Mouse (Mus musculus) hindbrain, embryonic 11.5 days (tissue): Measurements from ENCODE around the gene Hint3. TPM values are rescaled to one million over a fixed set of nuclear protein-coding genes. Genes with fewer than 3 reads are reported as not detected.

ENCODE experiments used
- polyA plus RNA-seq: library from polyadenylated mRNA; unstranded; fragments of >200 nt; fragmentation: Nextera tagmentation; extraction: Ambion mirVana; gene quantifications from 2 replicates; pipeline ENCODE4 v1.2.1, GENCODE M21; 2014

Hint3 gene
- polyA plus RNA-seq, 1 experiment from 2014 or later: 20.2 TPM

Other genes starting within 250 kb of the Hint3 start
- 31.3 TPM in 2 replicates for gene Trmt11, start 28.9 kb downstream of the Hint3 start, polyA plus RNA-seq
- gene Ncoa7, start 173.7 kb upstream of the Hint3 start, polyA plus RNA-seq: 9.3 and 9.7 TPM in 2 replicates
- 4.9 and 7.3 TPM in 2 replicates for gene Hey2, start 213.2 kb upstream of the Hint3 start, polyA plus RNA-seq